Mouse (Mus musculus): Measurements from ENCODE around the gene Necap1.

The Necap1 gene

GRCm38 (mm10) chr6:122889599-122889998, 15.3 kb downstream of the Necap1 start:
- no peak for DNase-seq

GRCm38 (mm10) chr6:122892442-122893049, 18.3 kb downstream of the Necap1 start:
- peak; percentile 41 to 83 for DNase-seq

GRCm38 (mm10) chr6:122919922-122920321, 45.6 kb downstream of the Necap1 start:
- no peak for DNase-seq

GRCm38 (mm10) chr6:122921451-122921850, 47.2 kb downstream of the Necap1 start, which contains the start of gene Clec4a1:
Gene Clec4a1 (plus strand): TSS chr6:122921848.
- DNase-seq = no peak

- DNase-seq = no peak
Measured at GRCm38 (mm10) chr6:122934845-122935244, 60.6 kb downstream of the Necap1 start.
